Mouse (Mus musculus): ENCODE measurements around the gene Cdkl3. TPM values are rescaled to one million over a fixed set of nuclear protein-coding genes. Genes with fewer than 3 reads are reported as not detected.

Gene Cdkl3
- polyA plus RNA-seq, 1 experiment from 2014 or later = 5.4 TPM

DNA sequence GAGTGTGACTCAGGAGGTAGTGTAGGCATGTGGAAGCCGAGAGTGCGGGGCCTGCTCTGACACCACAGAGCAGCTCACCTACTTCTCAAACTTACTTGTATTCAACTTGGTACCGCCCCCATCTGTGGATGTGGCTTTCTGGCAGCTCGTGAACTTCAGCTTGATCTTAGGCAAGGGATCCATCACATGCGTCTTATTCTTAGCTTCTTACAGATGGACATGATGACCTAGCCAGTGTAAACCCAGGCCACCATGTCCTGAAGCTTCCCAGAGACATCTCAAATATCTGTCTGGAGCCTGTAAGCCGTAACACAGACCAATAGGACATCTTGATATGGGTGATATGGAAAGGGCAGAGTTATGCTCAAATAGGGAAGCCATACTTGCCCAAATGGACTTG lies 32.4 kb upstream of the Cdkl3 start:
- no peaks in the 10 kb centered on the region for H3K27me3 ChIP-seq (replicated peaks)
- ATAC-seq = no peak
- peaks cover 3% of the 10 kb centered on the region for H3K4me1 ChIP-seq (replicated peaks)
- no peak overlapping the region for H3K9ac ChIP-seq
- H3K4me2 ChIP-seq (replicated peaks) = no peak overlapping the region
- no peak overlapping the region for H3K27ac ChIP-seq
- H3K4me3 ChIP-seq (replicated peaks) = no peak overlapping the region
- peaks cover 33% of the 10 kb centered on the region for H3K36me3 ChIP-seq
- WGBS = 96% methylated on average over 6 of the region's 6 CpGs
- no peaks in the 10 kb centered on the region for H3K9me3 ChIP-seq

DNA sequence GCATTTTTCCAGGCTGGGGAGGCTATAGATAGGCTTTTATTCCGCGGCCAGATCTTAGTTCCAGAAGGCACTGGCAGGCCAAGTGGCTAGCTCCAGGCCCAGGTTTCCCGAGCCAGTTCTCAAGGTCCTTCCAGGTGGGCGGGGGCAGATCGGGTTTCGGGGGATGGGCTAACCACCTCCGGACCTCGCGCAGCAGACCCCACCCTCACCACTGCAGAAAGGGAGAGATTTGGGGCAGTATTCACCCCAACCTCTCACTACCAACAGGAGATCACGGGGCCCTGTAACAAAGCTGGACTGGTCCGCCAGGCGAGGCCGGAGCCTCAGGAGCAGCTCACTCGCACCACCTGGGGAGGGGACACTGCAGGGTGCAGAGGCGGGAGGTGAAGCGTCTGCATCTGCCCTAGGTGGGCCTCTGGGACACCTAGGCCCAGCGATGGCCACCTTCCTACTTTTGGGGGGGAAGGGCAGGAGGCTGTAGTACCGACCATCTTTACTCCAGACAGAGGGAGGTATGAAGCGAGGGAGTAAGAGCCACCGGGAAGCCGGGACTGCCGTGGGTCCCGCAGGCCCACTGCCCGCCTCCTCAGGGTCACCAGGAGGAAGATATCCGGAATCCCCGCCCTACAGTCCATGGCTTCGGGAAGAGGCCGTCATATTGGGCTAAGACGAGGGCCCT lies 4.3 kb upstream of the Cdkl3 start:
- Histone ChIP-seq H3K27ac (peak overlapping the region; percentile 96), H3K4me1 (replicated peaks) (peaks cover 15% of the 10 kb centered on the region), H3K4me2 (replicated peaks) (peak overlapping the region; percentile 75), H3K9me3 (no peaks in the 10 kb centered on the region), H3K4me3 (replicated peaks) (peak overlapping the region; percentile 97), H3K36me3 (peaks cover 17% of the 10 kb centered on the region), H3K27me3 (replicated peaks) (no peaks in the 10 kb centered on the region), H3K9ac (peak overlapping the region; percentile 95)
- ATAC-seq = peak; percentile 60
- under 1% methylated on average over 29 of the region's 29 CpGs for WGBS

DNA sequence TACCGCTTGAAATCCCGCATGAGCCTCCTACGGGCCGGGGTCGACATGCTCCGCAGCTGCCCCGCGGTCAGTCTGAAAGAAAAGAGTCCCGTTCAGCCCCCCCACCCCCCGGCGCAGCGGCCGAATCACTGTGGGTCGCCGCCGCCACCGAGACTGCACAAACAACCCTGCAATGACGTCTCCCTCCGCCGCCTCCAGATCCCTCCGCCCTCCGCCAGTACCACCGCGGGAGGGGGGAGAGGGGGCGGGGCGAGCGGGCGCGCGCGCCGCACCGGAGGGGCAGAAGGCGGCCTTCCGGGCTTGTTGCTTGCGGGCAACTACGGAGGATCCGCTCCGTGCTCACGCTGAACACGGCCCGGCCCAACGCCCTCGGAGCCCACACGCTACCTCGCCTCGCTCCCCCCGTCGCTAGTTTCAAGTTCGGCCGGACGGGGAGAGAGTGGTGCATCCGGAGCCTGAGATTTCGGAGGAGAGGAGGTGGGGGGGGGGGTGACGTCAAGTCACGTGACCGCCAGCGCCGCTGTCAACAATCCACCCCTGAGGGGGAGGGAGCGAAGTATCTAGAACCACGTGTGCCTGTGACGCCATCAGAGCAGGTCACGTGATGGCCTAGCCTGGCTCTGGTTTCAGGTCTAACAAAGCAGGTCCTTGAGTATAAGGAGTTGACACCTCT lies 3.6 kb upstream of the Cdkl3 start, which contains the start of gene Ube2b:
Ube2b (minus strand) TSS at position 473 of the 673 bp plus-strand sequence.
- peak within 1 kb of the TSS; percentile 75 for H3K4me2 ChIP-seq (replicated peaks)
- H3K4me1 ChIP-seq (replicated peaks) = peaks cover 15% of the 10 kb centered on the region
- H3K4me3 ChIP-seq (replicated peaks) = peak within 1 kb of the TSS; percentile 97
- peaks cover 16% of the 10 kb centered on the region for H3K36me3 ChIP-seq
- peak within 1 kb of the TSS; percentile 95 for H3K9ac ChIP-seq
- peak within 1 kb of the TSS; percentile 96 for H3K27ac ChIP-seq
- H3K27me3 ChIP-seq (replicated peaks) = no peaks in the 10 kb centered on the region
- WGBS = under 1% methylated on average over 59 of the region's 63 CpGs
- H3K9me3 ChIP-seq = no peaks in the 10 kb centered on the region
- ATAC-seq = peak; percentile 82

DNA sequence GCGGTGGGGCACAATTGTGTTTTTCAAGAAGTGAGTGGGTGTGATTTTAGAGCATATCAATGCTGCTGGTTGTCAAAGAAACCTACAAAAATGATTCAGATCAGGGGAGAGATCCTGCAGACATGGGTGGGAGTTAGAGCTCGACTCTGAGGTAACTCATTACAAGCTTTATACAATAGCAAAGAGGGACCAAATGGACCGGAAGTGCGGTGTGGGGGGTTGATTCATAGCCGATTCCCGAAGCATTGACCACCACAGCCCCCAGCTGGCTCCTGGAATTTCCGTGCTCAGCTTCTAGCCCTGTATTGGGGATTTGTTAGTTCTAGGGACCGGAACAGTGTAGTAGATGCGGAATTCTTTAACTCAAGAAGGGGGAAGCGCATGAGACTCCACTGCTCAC lies 2.7 kb upstream of the Cdkl3 start:
- H3K4me3 ChIP-seq (replicated peaks) = no peak overlapping the region
- WGBS = 69% methylated on average over 10 of the region's 10 CpGs

DNA sequence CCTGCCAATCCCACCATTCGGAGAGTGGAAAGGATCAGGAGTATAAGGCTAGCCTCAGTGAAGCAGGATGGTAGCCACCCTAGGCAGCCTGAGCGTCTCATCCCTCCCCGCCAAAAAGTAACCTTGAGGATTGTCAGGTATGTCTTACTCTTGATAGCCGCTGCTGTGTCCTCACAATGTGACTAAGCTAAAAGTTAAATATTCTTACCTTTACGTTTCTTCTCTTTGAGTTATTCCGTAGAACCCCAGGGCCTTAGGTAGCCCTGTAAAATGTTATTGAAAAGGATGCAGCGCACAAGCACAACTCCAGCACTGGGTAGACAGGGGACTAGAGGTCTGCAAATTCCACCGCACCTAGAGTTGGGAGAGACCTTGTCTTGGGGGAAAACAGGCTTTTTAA lies 2.2 kb upstream of the Cdkl3 start:
- H3K4me3 ChIP-seq (replicated peaks) = no peak overlapping the region
- H3K4me1 ChIP-seq (replicated peaks) = peaks cover 18% of the 10 kb centered on the region
- 92% methylated on average over 8 of the region's 8 CpGs for WGBS
- no peak overlapping the region for H3K4me2 ChIP-seq (replicated peaks)
- no peaks in the 10 kb centered on the region for H3K9me3 ChIP-seq
- no peak overlapping the region for H3K27ac ChIP-seq
- H3K9ac ChIP-seq = no peak overlapping the region
- no peaks in the 10 kb centered on the region for H3K27me3 ChIP-seq (replicated peaks)
- peaks cover 4% of the 10 kb centered on the region; the same call in 1 of the 2 replicates for H3K36me3 ChIP-seq
- no peak for ATAC-seq

More for the DNA sequence above, 2.7 kb upstream of the Cdkl3 start:
- no peak for ATAC-seq
- Histone ChIP-seq H3K9me3 (no peaks in the 10 kb centered on the region), H3K4me1 (replicated peaks) (peaks cover 17% of the 10 kb centered on the region), H3K9ac (no peak overlapping the region), H3K4me2 (replicated peaks) (peak overlapping the region; percentile 51), H3K36me3 (peaks cover 8% of the 10 kb centered on the region; the same call in 1 of the 2 replicates), H3K27me3 (replicated peaks) (no peaks in the 10 kb centered on the region), H3K27ac (peak overlapping the region; percentile 13; the same call in 1 of the 2 replicates)

DNA sequence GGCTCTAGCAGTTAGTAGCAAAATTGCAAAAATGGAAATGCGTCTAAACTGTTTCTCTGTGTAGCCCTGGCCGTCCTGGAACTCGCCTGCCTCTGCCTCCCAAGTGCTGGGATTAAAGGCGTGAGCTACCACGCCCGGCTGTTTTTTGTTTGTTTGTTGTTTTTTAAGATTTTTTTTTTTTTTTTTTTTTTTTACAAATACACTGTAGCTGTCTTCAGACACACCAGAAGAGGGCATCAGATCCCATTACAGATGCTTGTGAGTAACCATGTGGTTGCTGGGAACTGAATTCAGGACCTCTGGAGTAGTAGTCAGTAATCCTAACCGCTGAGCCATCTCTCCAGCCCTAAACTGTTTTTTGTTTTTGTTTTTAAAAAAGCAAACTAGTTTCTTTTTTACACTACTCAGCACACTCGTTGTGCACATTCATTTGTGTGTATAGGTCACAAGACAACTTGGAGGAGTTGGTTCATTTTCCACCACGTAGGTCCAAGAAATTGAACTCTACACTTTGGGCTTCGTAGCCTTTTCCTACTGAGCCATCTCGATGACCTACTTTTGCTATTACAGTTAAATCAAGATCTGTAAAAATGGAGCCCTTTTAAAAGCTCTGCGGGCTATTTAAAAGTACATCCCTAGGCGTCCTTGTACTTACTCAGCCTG lies 1.0 kb upstream of the Cdkl3 start:
- WGBS = 76% methylated on average over 13 of the region's 13 CpGs

DNA sequence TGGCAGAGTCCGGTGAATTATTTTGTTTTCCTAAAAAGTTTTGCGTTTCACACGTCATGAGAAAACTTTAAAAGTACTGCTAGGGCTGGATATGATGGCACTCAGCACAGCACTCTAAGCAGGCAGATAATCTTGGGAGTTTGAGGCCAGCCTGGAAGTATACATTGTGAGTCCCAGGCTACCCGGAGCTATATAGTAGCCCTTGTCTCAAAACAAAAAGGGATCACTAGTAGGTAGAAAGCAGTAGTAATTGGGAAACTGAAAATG lies 583 bp upstream of the Cdkl3 start:
- WGBS = 17% methylated on average over 4 of the region's 4 CpGs
- Histone ChIP-seq H3K9ac (peak overlapping the region; percentile 69), H3K4me2 (replicated peaks) (peak overlapping the region; percentile 56), H3K27ac (peak overlapping the region; percentile 93), H3K27me3 (replicated peaks) (no peaks in the 10 kb centered on the region), H3K4me1 (replicated peaks) (peaks cover 12% of the 10 kb centered on the region), H3K36me3 (no peaks in the 10 kb centered on the region), H3K9me3 (no peaks in the 10 kb centered on the region), H3K4me3 (replicated peaks) (peak overlapping the region; percentile 88)
- ATAC-seq = peak; percentile 2; the same call in 1 of the 2 replicates

More for the DNA sequence above, 1.0 kb upstream of the Cdkl3 start:
- Histone ChIP-seq H3K9ac (peak overlapping the region; percentile 69), H3K4me1 (replicated peaks) (peaks cover 14% of the 10 kb centered on the region), H3K27ac (peak overlapping the region; percentile 93), H3K4me3 (replicated peaks) (peak overlapping the region; percentile 88), H3K36me3 (no peaks in the 10 kb centered on the region), H3K27me3 (replicated peaks) (no peaks in the 10 kb centered on the region), H3K9me3 (no peaks in the 10 kb centered on the region), H3K4me2 (replicated peaks) (peak overlapping the region; percentile 56)
- ATAC-seq = no peak

DNA sequence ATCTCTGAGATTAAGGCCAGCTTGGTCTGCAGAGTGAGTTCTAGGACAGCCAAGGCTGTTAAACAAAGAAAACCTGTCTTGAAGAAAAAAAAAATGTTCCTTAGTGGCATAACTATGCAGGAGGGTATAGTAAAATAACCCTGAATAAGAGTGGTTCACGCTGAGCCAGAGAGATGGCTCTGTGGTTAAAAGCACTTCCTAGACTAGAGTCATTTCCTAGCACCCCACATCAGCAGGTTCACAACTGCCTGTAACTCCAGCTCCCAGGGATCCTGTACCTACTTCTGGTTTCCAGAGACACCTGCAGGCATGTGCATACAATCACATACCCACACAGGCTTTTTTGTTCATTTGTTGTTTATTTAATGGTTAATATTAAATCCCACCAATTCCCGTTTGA lies 1.6 kb downstream of the Cdkl3 start:
- no peak overlapping the region for H3K4me3 ChIP-seq (replicated peaks)
- no peak overlapping the region for H3K9ac ChIP-seq
- H3K36me3 ChIP-seq = no peaks in the 10 kb centered on the region
- H3K27ac ChIP-seq = no peak overlapping the region
- no peak for ATAC-seq
- no peak overlapping the region for H3K4me2 ChIP-seq (replicated peaks)
- H3K9me3 ChIP-seq = no peaks in the 10 kb centered on the region
- 37% methylated on average over 2 of the region's 2 CpGs for WGBS
- no peaks in the 10 kb centered on the region for H3K27me3 ChIP-seq (replicated peaks)
- H3K4me1 ChIP-seq (replicated peaks) = peaks cover 11% of the 10 kb centered on the region; the same call in 1 of the 2 replicates

DNA sequence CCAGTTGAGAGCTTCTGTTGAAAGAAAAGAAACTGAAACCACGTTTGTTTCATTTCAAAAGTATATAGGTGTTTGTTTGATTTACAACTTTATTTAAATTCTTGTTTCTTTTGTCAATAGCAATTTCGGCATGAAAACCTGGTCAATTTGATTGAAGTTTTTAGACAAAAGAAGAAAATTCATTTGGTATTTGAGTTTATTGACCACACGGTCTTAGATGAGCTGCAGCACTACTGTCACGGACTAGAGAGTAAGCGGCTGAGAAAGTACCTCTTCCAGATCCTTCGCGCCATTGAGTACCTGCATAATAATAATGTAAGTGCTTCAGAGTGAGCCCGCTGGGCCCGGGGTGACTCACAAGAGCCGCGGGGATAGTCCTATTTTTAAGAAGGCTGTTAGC lies 7.0 kb downstream of the Cdkl3 start:
- 87% methylated on average over 11 of the region's 11 CpGs for WGBS
- no peak overlapping the region for H3K4me2 ChIP-seq (replicated peaks)
- no peaks in the 10 kb centered on the region for H3K27me3 ChIP-seq (replicated peaks)
- H3K27ac ChIP-seq = no peak overlapping the region
- H3K4me3 ChIP-seq (replicated peaks) = no peak overlapping the region
- H3K4me1 ChIP-seq (replicated peaks) = 0 out of 2 replicates have a peak, but pooled peaks cover 3% of the 10 kb centered on the region
- H3K9ac ChIP-seq = no peak overlapping the region
- ATAC-seq = no peak
- no peaks in the 10 kb centered on the region for H3K36me3 ChIP-seq
- H3K9me3 ChIP-seq = no peaks in the 10 kb centered on the region

DNA sequence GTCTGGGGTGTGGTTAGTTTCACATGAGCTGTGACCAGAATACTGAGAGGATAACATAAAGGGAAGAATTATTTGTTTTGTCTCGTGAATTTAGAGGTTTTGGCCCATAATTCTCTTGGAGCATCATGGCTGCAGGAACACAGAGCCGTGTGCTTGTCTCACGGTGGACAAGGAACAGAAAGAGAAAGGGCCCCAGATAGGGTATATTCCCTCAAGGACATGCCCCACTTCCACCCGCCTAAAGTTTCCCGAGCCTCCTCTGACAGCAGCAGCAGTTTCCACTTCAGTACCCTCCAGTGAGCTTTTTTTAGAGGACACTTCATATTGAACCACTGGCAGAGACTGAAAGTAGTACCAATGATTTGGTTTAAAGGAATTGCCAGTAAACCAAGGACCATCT lies 7.5 kb downstream of the Cdkl3 start:
- Histone ChIP-seq H3K4me2 (replicated peaks) (no peak overlapping the region), H3K4me1 (replicated peaks) (no peaks in the 10 kb centered on the region), H3K27me3 (replicated peaks) (no peaks in the 10 kb centered on the region), H3K9me3 (no peaks in the 10 kb centered on the region), H3K4me3 (replicated peaks) (no peak overlapping the region), H3K36me3 (no peaks in the 10 kb centered on the region), H3K27ac (no peak overlapping the region), H3K9ac (no peak overlapping the region)
- WGBS = 81% methylated on average over 5 of the region's 5 CpGs
- ATAC-seq = no peak

DNA sequence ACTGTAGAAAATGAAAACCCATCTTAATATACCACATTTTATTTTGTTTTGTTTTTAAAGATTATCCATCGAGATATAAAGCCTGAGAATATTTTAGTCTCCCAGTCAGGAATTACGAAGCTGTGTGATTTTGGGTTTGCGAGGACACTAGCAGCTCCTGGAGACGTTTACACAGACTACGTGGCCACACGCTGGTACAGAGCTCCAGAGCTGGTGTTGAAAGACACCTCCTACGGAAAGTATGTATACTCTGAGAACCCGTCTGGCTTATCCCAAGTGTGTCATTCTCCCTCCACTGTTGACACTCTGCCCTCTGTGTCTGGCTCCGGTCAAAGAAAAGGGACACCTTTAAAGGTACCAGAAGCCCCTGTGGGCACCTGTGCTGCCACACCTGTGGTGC lies 14.2 kb downstream of the Cdkl3 start:
- Histone ChIP-seq H3K4me3 (replicated peaks) (no peak overlapping the region), H3K9ac (no peak overlapping the region), H3K36me3 (no peaks in the 10 kb centered on the region), H3K9me3 (no peaks in the 10 kb centered on the region), H3K4me1 (replicated peaks) (no peaks in the 10 kb centered on the region), H3K4me2 (replicated peaks) (no peak overlapping the region), H3K27me3 (replicated peaks) (no peaks in the 10 kb centered on the region), H3K27ac (no peak overlapping the region)
- 72% methylated on average over 9 of the region's 9 CpGs for WGBS
- ATAC-seq = no peak

DNA sequence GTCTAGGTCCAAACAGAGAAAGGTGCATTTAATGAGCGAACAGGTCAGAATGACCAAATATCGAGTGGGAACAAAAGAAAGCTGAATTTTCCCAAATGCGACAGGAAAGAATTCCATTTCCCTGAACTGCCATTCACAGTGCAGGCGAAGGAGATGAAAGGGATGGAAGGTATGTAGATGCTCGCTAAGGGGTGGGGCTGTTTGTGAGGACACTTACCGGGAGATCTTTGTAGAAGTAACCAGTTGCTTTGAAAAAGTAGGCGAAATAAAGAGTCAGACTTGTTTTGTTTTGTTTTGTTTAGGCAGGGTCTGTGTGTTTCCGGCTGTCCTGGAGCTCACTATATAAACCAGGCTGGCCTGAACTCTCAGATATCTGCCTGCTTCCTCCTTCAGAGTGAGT lies 28.3 kb downstream of the Cdkl3 start:
- Histone ChIP-seq H3K4me3 (replicated peaks) (no peak overlapping the region), H3K27ac (no peak overlapping the region), H3K9ac (no peak overlapping the region), H3K4me2 (replicated peaks) (no peak overlapping the region), H3K36me3 (no peaks in the 10 kb centered on the region), H3K27me3 (replicated peaks) (no peaks in the 10 kb centered on the region), H3K4me1 (replicated peaks) (no peaks in the 10 kb centered on the region), H3K9me3 (no peaks in the 10 kb centered on the region)
- ATAC-seq = no peak
- WGBS = 60% methylated on average over 8 of the region's 8 CpGs

Measured in intestine, embryonic 15.5 days (tissue).